Mouse (Mus musculus): ENCODE measurements around the gene Olfr1191-ps1.
"Not testable (repeated sequence)": the region's sequence is repeated elsewhere in the genome, so short reads cannot be mapped to it uniquely, and the experiment has no call there.

Gene Olfr1191-ps1

DNA sequence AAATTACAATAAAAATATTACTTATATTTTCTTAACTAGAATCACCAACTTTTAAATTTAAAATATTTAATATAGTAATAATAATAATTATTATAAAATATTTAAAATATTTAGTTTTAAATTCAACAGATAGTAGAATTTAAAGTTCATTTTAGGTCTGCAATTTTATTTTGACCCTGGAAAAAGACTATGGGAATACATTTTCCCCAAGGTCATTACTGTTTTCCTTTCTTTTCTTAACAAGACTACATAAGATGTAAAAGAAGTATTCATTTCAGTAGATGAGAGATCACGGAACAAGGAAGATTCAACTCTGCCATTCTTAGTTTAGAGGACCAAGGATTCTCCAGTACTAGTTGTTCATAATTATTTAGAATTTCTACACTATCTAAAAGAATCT is at the start of gene Olfr1191-ps1:
Gene Olfr1191-ps1 (plus strand): TSS at position 301 of the 400 bp plus-strand sequence.
- DNase-seq (ENCODE audit: low spot score in 2 of 2), result not testable (repeated sequence)

DNA sequence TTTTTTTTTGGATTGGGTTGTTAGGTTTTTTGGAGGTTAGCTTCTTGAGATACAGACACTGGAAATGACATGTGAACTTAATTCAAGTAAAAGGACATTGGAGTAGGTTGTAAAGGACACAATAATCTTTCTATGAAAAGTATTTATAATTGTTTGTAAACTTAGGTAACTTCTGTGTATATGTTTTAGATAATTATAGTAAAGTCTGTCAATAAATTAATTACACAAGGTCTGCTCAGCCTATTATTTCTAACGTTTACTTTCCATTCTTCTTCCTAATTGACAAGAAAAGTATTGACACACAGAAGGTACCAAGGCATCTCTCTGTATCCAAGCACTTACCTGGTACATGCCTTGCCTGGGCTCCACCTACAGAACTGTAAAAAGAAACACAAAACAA is 7.9 kb downstream of the Olfr1191-ps1 start, which contains the start of gene Olfr1192-ps1:
Gene Olfr1192-ps1 (plus strand): TSS at position 301 of the 400 bp plus-strand sequence.
- no peak for DNase-seq (ENCODE audit: low spot score in 2 of 2)

DNA sequence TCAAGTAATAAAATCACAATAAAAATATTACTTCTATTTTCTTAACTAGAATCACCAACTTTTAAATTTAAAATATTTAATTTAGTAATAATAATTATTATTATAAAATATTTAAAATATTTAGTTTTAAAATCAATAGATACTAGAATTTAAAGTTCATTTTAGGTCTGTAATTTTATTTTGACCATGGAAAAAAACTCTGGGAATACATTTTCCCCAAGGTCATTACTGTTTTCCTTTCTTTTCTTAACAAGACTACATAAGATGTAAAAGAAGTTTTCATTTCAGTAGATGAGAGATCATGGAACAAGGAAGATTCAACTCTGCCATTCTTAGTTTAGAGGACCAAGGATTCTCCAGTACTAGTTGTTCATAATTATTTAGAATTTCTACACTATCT is 35.0 kb downstream of the Olfr1191-ps1 start, which contains the start of gene Olfr1193:
Gene Olfr1193 (plus strand): TSS at position 301 of the 400 bp plus-strand sequence.
- not testable (repeated sequence) for DNase-seq (ENCODE audit: low spot score in 2 of 2)

DNA sequence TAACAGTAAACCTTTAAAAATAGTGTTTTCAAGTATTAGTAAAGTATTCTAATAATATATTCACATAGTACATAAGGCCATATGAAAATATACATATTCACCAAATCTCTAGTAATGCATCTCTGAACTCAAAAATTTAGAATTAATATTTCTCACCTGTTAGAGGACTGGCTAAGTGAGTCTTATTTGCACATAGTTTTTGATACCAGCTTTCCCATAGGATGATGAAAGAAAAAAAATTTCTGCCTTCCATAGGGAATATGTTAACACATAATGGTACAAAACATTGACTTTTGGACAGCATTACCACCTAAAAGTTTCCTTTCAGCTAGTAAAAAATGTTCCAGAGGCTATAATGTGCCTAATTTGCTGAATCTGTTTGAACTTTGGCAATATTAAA is 48.7 kb downstream of the Olfr1191-ps1 start, which contains the start of gene Olfr1195:
Gene Olfr1195 (minus strand): TSS at position 101 of the 400 bp plus-strand sequence.
- DNase-seq (ENCODE audit: low spot score in 2 of 2), result no peak
